Mouse (Mus musculus) lung, postnatal 25 days (tissue): ENCODE results near the gene Sstr5.

ENCODE experiments used
- DNase-seq: peaks from one replicate; pipeline ENCODE4 v3.0.0; 2022; ENCODE audit warnings: low spot score

The Sstr5 gene

DNA sequence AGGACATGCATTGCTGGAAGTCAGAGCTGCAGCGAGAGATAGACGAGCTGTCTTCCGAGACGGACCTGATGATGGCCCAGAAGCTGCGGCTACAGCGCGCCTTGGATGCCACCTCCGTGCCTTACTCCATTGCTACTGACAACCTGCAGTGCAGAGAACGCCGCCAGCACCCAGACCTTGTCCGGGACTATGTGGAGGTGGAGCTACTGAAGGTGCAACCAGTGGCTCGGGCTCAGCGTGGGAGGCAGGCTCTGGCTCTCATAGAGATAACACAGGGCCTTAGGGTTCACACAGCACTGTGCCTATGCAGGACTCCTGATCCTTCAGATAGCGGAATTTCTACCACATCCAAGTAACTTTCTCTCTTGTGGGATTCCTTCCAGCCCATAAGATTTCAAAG is 25.0 kb downstream of the Sstr5 start:
- DNase-seq = peak; percentile 10

DNA sequence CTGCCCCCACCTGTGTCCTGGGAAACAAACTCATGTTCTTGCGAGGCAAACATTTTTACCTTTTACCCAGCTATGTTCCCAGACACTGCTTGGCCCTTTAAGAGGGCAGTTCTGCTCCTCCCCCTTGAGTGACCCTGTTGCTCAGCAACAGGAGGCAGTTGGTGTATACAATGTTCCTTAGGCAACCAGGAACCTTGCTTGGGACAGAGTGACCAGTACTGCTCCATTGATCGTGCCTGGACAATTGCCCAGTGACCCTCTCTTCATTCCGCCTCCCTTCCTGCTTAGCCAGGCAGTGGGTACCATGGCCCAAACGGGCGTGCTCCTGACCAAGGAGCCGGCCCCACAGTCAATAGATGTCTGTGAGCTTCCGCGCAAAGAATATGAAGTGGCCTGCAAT is 25.7 kb downstream of the Sstr5 start:
- DNase-seq = peak; percentile 72

GRCm38 (mm10) chr17:25469798-25470197 is 27.3 kb downstream of the Sstr5 start:
- peak; percentile 42 for DNase-seq

GRCm38 (mm10) chr17:25468301-25468700 is 28.8 kb downstream of the Sstr5 start:
- no peak for DNase-seq

DNA sequence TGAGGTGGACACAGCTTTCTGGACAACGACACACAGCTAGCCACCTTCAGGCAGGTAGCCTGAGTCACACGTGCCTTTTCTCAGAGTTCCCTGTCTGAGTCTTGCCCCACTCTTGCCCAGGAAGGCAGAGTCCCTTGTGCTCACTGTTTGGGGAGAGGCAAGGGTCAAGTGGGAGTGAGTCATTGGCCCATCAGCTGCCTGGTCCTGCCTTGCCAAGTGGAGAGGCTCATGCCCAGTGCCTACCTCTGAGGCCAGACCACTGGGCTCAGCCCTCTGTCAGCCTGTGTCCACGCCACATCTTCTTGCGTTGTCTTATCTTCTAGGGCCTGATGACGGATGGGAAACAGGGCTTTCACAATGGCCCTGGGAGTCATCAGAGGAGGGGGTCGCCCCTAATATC is 29.3 kb downstream of the Sstr5 start:
- DNase-seq = no peak

- DNase-seq = no peak
Measured at GRCm38 (mm10) chr17:25466257-25466656, 30.8 kb downstream of the Sstr5 start.

DNA sequence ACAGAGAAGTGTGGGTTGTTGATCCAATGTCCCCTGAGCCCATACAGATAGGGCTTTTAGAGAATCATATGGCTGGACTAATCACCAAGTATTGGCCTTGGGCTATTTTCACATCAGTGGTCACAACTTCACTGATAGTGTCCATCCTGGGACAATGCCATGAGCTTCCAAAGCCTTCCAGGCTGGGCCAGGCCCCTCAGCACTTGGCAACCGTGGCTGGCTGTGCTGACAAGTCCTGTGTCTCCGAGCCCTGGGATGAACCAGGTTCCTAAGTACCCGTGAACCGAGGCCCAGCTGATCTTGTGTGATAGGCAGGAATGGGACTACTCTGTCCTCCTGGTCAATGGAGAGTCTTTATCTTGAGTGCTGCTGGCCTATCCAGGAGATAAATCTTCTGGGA is 33.0 kb downstream of the Sstr5 start:
- no peak for DNase-seq

GRCm38 (mm10) chr17:25463326-25463945 is 33.7 kb downstream of the Sstr5 start:
- no peak for DNase-seq

- no peak for DNase-seq
Measured at GRCm38 (mm10) chr17:25462236-25462875, 34.7 kb downstream of the Sstr5 start.

- no peak for DNase-seq
Measured at GRCm38 (mm10) chr17:25456540-25456939, 40.5 kb downstream of the Sstr5 start.

DNA sequence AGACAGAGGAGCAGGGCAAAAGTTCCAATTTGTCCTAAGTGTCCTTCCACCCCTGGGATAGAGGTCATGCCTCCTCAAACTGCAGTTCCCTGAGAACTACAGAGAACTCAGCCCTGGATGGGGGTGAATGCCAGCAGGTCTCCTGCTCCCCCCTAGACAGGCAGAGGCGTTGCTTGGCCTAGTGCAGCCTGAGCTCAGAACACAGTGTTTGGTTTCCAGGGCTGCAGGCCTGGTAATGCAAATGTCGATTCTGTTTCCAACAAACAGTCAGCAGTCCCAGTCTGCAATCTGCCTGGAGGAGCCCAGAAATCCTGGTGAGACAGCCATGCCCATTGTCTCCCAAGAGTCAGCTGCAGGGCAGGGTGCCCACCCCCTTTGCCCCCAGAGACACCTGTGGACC is 42.8 kb downstream of the Sstr5 start, which contains the start of gene Tekt4:
TSS of gene Tekt4 (plus strand) at position 344 of the 400 bp plus-strand sequence.
- DNase-seq = no peak

DNA sequence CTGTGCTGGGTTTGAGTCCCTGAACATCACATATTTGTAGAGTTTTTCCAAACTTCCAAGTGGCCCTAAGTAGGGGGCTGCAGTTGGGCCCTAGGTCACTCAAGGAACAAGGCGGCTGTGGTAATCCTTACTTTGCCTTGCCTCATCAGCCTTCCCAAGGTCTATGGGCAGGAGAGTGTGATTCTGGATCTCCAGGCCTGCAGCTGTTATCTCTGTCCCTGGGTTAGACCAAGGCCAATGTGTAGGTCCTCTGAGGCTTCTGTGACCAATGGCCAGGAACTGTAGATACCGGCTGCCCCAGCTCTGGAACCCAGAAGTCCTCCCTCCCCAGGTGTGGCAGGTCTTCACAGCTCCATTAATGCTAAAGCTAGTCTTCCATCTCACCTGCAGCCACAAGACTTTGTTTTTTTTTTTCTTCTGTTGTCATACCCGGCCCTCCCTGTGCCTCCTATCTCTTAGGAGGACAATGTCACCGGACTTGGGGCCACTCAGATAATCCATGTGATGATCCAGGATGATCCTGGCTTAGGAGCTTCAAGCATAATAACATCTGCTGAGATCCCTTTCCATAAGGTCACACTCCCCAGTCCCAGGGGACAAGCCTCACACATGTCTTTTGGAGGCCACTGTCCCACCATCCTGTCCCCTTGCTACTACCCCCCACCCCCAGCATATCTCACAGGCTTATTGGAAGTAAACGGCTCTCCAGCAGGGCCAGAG is 44.7 kb downstream of the Sstr5 start:
- no peak for DNase-seq

DNA sequence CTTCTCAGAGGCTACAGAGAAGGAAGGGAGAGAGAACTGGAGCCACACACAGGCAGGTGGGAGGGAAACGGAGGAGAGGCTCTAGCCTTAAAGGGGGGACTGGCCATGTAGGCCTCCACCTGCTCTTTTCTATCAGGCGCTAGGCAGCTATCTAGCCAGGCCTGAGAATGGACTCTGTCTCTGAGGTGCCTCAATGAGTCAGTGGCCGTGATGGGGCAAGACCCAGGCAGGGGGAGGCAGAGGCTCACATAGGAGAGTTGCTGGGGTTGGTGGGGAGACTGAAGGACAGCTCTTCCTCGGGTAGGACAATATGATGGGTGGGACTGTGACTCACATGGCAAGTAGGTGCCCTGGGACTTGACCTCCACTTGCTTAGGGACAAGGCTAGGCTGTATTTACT is 46.8 kb downstream of the Sstr5 start:
- DNase-seq = no peak

GRCm38 (mm10) chr17:25447865-25448264 is 49.2 kb downstream of the Sstr5 start:
- DNase-seq = no peak

DNA sequence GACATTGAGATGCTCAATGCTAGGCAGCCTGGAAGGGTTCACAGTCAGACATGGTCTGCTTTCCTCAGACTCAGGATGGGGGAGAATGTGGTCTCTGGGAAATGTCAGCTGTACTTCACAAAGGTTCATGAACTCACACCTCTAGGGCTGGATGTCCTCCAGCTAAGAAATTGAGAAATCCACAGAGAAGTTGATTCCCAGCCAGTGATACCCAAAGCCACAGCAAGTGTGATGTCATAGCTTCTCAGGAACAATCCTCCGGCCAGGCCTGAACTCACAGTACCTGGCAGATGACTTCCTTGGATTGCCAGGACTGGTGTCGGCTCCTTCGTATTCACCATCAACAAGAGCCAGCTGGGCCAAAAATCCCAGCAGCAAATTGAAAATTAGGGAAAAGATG is 51.2 kb downstream of the Sstr5 start:
- no peak for DNase-seq

- no peak for DNase-seq
Measured at GRCm38 (mm10) chr17:25445074-25445473, 52.0 kb downstream of the Sstr5 start.

DNA sequence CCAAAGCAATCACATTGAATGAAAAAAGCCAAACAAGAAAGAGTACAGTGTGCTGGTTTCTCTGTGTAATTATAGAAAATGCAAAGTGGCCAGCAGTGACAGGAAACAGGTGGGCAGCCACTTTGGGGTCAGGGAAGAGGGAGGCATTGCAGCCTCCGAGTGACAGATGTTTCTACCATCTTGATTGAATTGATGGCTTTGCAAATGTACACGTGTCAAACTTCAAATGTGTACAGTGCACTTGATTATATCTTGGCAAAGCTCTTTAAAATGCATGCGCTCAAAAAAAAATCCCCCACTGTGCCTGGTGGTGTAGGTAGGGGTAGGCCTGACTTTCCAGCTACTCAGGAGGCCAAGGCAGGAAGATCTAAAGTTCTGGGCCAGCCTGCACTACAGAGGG is 54.2 kb downstream of the Sstr5 start:
- DNase-seq = no peak

- no peak for DNase-seq
Measured at GRCm38 (mm10) chr17:25441417-25441816, 55.7 kb downstream of the Sstr5 start.
